Mouse (Mus musculus) ES-Bruce4 (cell line): ENCODE results near the gene Gabbr1.
"Not testable (repeated sequence)": the region's sequence is repeated elsewhere in the genome, so short reads cannot be mapped to it uniquely, and the experiment has no call there.

Experiments
- CTCF ChIP-seq: IDR thresholded peaks from one replicate; pipeline ENCODE4 v1.8.1; 2011; ENCODE audit warnings: low read depth, low read length
- EP300 ChIP-seq: IDR thresholded peaks from 2 replicates; pipeline ENCODE4 v1.6.1; 2011; ENCODE audit warnings: low read depth, low read length; ENCODE audit not compliant: insufficient read depth

GRCm38 (mm10) chr17:37019242-37019641, 26.5 kb upstream of the Gabbr1 start:
- TF ChIP-seq EP300, CTCF: not testable (repeated sequence)
